Mouse (Mus musculus) mouse trophoblast stem cell (cell line): ENCODE results near the gene Slc34a2.

ENCODE experiments used
- in situ Hi-C, 2 experiments: fragments of 300-500 bp; cut with MseI, MboI; formaldehyde crosslinking; loops; 2 replicates in 1 of 2; 3 replicates in 1 of 2; pipeline ENCODE4 v1.15.1; 2025

Slc34a2 gene

GRCm38 (mm10) chr5:53037781-53038180 is at the start of gene Slc34a2:
TSS of gene Slc34a2 (plus strand) at chr5:53038081.
- in situ Hi-C loops: no loop called here

- in situ Hi-C loops: no loop called here
These were observed 47.1 kb upstream of the Slc34a2 start for GRCm38 (mm10) chr5:52990687-52991341.

GRCm38 (mm10) chr5:52992210-52992897 is 45.5 kb upstream of the Slc34a2 start:
- in situ Hi-C loops: no loop called here

GRCm38 (mm10) chr5:52993490-52994282 is 44.2 kb upstream of the Slc34a2 start:
- in situ Hi-C loops: no loop called here

GRCm38 (mm10) chr5:52995461-52995860 is 42.4 kb upstream of the Slc34a2 start:
- in situ Hi-C loops: no loop called here

- in situ Hi-C loops: no loop called here
These were observed 41.7 kb upstream of the Slc34a2 start for GRCm38 (mm10) chr5:52996145-52996544.

GRCm38 (mm10) chr5:52996601-52997000 is 41.3 kb upstream of the Slc34a2 start:
- in situ Hi-C loops: no loop called here

GRCm38 (mm10) chr5:52997032-52997431 is 40.8 kb upstream of the Slc34a2 start:
- in situ Hi-C loops: no loop called here

GRCm38 (mm10) chr5:52998097-52998760 is 39.7 kb upstream of the Slc34a2 start:
- in situ Hi-C loops: no loop called here

GRCm38 (mm10) chr5:53000169-53000872 is 37.6 kb upstream of the Slc34a2 start:
- in situ Hi-C loops: no loop called here

GRCm38 (mm10) chr5:53002599-53003203 is 35.2 kb upstream of the Slc34a2 start:
- in situ Hi-C loops: no loop called here

- in situ Hi-C loops: no loop called here
These were observed 34.4 kb upstream of the Slc34a2 start for GRCm38 (mm10) chr5:53003495-53003894.

- in situ Hi-C loops: no loop called here
These were observed 33.9 kb upstream of the Slc34a2 start for GRCm38 (mm10) chr5:53003981-53004380.

- in situ Hi-C loops: no loop called here
These were observed 28.7 kb upstream of the Slc34a2 start for GRCm38 (mm10) chr5:53009027-53009769.

- in situ Hi-C loops: no loop called here
These were observed 28.1 kb upstream of the Slc34a2 start for GRCm38 (mm10) chr5:53009770-53010133.

- in situ Hi-C loops: no loop called here
These were observed 26.6 kb upstream of the Slc34a2 start for GRCm38 (mm10) chr5:53011327-53011726.

GRCm38 (mm10) chr5:53016606-53017005 is 21.3 kb upstream of the Slc34a2 start:
- in situ Hi-C loops: no loop called here

GRCm38 (mm10) chr5:53018316-53018715 is 19.6 kb upstream of the Slc34a2 start:
- in situ Hi-C loops: no loop called here

GRCm38 (mm10) chr5:53023432-53023831 is 14.4 kb upstream of the Slc34a2 start:
- in situ Hi-C loops: no loop called here

GRCm38 (mm10) chr5:53023901-53024300 is 14.0 kb upstream of the Slc34a2 start:
- in situ Hi-C loops: no loop called here
